Mouse (Mus musculus): ENCODE data around the gene Vmp1. TPM values are rescaled to one million over a fixed set of nuclear protein-coding genes. Genes with fewer than 3 reads are reported as not detected.

Gene Vmp1
- total and polyA plus RNA-seq, 2 experiments from 2014 or later, result 45.3 to 136 TPM

DNA sequence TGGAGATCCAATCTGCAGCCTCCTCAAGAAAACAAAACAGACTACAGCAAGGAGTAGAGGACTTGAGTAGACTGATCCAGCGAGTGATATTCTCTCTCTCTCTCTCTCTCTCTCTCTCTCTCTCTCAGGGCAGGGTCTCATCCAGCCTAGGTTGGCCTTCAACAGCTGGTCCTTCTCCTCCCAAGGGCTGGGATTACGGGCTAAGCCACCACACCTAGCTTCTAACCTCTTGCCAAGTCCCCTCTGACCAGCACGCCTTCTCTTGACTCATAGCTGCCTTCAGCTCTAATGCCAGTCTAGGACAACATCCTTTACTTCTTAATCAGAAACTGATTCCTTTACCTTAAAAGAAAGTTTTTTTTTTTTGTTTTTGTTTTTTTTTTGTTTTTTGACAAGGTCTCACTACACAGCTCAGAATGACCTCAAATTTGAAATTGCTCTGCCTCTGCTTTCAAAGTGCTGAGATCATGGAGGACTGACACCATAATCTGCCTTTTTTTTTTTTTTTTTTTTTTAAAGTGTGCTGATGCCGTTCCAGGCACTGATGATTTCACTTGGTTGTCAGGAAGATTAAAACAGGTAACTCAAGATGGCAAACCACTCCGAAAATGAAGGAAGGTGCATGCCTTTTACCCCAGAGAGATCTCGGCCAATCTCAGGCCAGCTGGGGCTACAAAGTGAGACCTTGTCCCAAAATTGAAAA lies 105.4 kb downstream of the Vmp1 start:
- 0 out of 2 replicates have a peak overlapping the region, but pooled peaks have one; percentile 26 for H3K27ac ChIP-seq (ENCODE audit: low read depth, low read length)
- no peaks in the 10 kb centered on the region for H3K9me3 ChIP-seq (ENCODE audit: low read length)
- no peak overlapping the region for H3K4me3 ChIP-seq (ENCODE audit: low read depth, low read length)
- TF ChIP-seq CTCF (IDR thresholded peaks at IDR 0.05), result no peak
- H3K4me1 ChIP-seq (ENCODE audit: insufficient read depth, low read length), result no peaks in the 10 kb centered on the region
- H3K27me3 ChIP-seq (ENCODE audit: insufficient read depth, low read length), result no peaks in the 10 kb centered on the region
- DNase-seq (ENCODE audit: low spot score) (no peak), ATAC-seq (ENCODE audit: low FRiP score) (no peak)
- no peak overlapping the region for H3K9ac ChIP-seq (replicated peaks; ENCODE audit: low read length, poor library complexity, severe bottlenecking)
- H3K4me2 ChIP-seq (ENCODE audit: low read depth, low read length, poor library complexity, severe bottlenecking), result no peak overlapping the region
- WGBS, result 88% methylated on average over 6 of the region's 6 CpGs
- no peaks in the 10 kb centered on the region for H3K36me3 ChIP-seq (ENCODE audit: insufficient read depth, low read length)

DNA sequence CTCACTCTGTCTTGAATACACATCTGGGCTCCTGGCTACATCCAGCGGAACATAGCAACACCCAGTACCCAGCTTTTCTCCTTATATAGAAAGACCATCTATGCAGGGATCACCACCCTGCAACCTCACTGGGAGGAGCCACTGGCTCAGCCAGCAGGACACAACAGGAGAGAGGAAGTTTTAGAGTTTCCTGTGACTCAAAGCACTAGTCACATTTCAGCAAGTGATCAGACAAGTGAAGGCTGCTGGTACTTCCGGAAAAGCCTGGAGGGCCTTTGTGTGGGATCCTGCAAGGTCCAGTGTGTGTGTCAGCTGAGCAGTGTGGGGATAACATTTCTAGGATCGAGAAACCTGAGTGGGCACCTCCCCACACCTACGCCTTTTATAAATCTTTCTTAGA lies 106.4 kb downstream of the Vmp1 start:
- no peak overlapping the region for H3K27ac ChIP-seq (ENCODE audit: low read depth, low read length)
- WGBS, result 81% methylated on average over 4 of the region's 4 CpGs

DNA sequence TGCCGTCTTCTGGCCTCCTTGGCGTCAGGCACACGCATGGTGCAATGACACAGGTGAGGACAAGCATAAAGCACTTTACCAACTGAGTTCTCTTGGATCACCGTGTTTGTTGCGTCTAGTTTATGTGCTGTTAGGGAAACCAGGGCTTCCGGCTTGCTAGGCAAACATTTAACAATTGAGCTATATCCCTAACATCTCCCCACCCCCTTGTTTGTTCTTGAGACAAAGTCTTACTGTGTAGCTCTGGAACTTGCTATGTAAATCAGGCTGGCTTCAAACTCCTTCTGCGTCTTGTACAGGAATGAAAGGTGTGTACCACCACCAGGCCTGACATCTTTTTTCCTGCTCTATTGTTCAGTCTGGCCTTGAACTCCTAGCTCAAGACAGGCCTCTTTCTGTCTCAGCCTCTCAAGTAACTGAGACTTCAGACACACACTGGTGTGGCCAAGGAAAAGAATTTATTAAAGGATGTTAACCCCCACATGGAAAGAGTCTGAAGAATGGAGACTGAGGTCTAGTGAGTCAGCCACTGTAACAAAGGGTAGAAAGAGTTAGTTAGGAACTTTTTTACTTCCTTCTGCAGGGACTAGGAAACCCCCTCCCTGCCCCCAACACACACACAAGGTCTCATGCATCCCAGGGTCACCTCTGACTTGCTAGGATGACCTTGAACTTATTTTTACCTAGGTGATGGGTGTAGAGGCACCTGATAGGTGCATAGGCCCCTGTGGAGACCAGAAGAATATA lies 107.8 kb downstream of the Vmp1 start:
- WGBS, result 80% methylated on average over 7 of the region's 7 CpGs
- no peaks in the 10 kb centered on the region for H3K36me3 ChIP-seq (ENCODE audit: insufficient read depth, low read length)
- ATAC-seq (ENCODE audit: low FRiP score), result no peak
- no peaks in the 10 kb centered on the region for H3K9me3 ChIP-seq (ENCODE audit: low read length)
- H3K4me1 ChIP-seq (ENCODE audit: insufficient read depth, low read length), result no peaks in the 10 kb centered on the region
- H3K9ac ChIP-seq (replicated peaks; ENCODE audit: low read length, poor library complexity, severe bottlenecking), result no peak overlapping the region
- H3K27ac ChIP-seq (ENCODE audit: low read depth, low read length), result no peak overlapping the region
- no peak overlapping the region for H3K4me3 ChIP-seq (ENCODE audit: low read depth, low read length)
- DNase-seq (ENCODE audit: low spot score), result no peak
- TF ChIP-seq CTCF (IDR thresholded peaks at IDR 0.05), result no peak
- no peaks in the 10 kb centered on the region for H3K27me3 ChIP-seq (ENCODE audit: insufficient read depth, low read length)
- no peak overlapping the region for H3K4me2 ChIP-seq (ENCODE audit: low read depth, low read length, poor library complexity, severe bottlenecking)

More for the DNA sequence above, 106.4 kb downstream of the Vmp1 start:
- H3K4me3 ChIP-seq (ENCODE audit: low read depth, low read length), result no peak overlapping the region
- H3K9ac ChIP-seq (replicated peaks; ENCODE audit: low read length, poor library complexity, severe bottlenecking), result no peak overlapping the region
- H3K4me2 ChIP-seq (ENCODE audit: low read depth, low read length, poor library complexity, severe bottlenecking), result no peak overlapping the region
- no peak for ATAC-seq (ENCODE audit: low FRiP score)
- no peak for DNase-seq (ENCODE audit: low spot score)
- H3K4me1 ChIP-seq (ENCODE audit: insufficient read depth, low read length), result no peaks in the 10 kb centered on the region
- no peak for TF ChIP-seq CTCF (IDR thresholded peaks at IDR 0.05)
- H3K36me3 ChIP-seq (ENCODE audit: insufficient read depth, low read length), result no peaks in the 10 kb centered on the region
- H3K27me3 ChIP-seq (ENCODE audit: insufficient read depth, low read length), result no peaks in the 10 kb centered on the region
- H3K9me3 ChIP-seq (ENCODE audit: low read length), result no peaks in the 10 kb centered on the region

DNA sequence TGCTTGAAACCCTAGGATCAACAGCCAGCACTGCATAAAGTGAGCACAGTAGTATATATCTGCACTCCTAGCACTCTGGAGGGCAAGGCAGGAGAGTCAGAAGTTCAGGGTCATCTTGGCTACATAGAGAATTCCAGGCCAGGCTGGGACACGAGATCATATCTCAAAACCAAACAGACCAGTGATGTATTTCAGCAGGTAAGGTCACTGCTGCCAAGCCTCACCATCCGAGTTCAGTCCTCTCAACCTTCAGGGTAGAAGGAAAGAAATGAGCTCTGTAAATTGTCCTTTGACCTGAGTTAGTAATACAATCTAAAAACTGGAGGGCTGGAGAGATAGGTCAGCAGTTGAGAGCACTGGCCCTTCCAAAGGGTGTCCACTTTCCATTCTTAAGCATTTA lies 109.2 kb downstream of the Vmp1 start:
- WGBS, result 74% methylated on average over 2 of the region's 2 CpGs
- no peak overlapping the region for H3K27ac ChIP-seq (ENCODE audit: low read depth, low read length)
- no peaks in the 10 kb centered on the region for H3K36me3 ChIP-seq (ENCODE audit: insufficient read depth, low read length)
- no peaks in the 10 kb centered on the region for H3K27me3 ChIP-seq (ENCODE audit: insufficient read depth, low read length)
- no peak for TF ChIP-seq CTCF (IDR thresholded peaks at IDR 0.05)
- no peak overlapping the region for H3K4me3 ChIP-seq (ENCODE audit: low read depth, low read length)
- no peak for DNase-seq (ENCODE audit: low spot score)
- no peak overlapping the region for H3K9ac ChIP-seq (replicated peaks; ENCODE audit: low read length, poor library complexity, severe bottlenecking)
- H3K4me1 ChIP-seq (ENCODE audit: insufficient read depth, low read length), result no peaks in the 10 kb centered on the region
- no peaks in the 10 kb centered on the region for H3K9me3 ChIP-seq (ENCODE audit: low read length)
- ATAC-seq (ENCODE audit: low FRiP score), result no peak
- H3K4me2 ChIP-seq (ENCODE audit: low read depth, low read length, poor library complexity, severe bottlenecking), result no peak overlapping the region

DNA sequence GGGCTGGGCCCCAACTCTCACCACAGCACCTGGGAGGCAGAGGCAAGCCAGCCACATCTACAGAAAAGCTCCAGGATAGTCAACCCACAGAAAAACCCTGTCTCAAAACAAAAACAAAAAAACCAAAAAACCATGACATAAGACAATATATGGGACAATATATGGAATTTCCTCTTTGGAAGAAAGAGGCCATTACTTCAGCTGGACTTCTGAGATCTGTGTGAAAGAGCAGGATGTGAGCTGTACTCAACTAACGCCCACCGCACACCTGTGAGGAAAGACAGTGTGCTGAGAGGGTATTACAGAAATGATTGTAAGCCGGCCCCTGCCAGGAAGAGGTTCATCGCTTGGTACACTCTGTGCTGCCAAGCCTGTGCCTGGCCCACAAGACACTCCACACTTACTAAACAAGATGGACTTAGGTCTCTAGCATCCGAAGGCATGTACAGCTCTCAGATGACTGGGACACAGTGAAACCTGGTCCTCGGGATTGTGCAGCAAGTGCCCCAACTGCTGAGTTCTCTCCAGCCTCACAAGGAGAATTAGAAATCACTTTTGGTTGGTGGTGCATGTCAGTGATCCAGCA lies 109.9 kb downstream of the Vmp1 start:
- no peaks in the 10 kb centered on the region for H3K4me1 ChIP-seq (ENCODE audit: insufficient read depth, low read length)
- ATAC-seq (ENCODE audit: low FRiP score), result no peak
- 87% methylated on average over 6 of the region's 6 CpGs for WGBS

DNA sequence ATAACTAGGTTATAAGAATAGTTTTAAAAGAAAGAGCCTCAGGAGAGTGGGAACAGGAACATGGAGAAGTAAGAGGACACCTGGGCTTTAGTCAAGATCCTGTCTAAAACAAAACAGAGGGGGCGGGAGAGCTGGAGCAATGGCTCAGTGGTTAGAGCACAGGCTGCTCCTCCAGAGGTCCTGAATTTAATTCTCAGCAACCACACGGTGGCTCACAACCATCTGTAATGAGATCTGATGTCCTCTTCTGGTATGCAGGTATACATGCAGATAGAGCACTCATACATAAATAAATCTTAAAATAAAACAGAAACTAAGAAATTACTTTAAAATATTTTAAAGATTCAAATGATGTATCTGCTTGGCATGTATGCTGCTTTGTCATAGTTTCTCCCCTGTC lies 111.0 kb downstream of the Vmp1 start:
- ATAC-seq (ENCODE audit: low FRiP score) (no peak), DNase-seq (ENCODE audit: low spot score) (no peak)
- Histone ChIP-seq H3K4me1 (ENCODE audit: insufficient read depth, low read length) (no peaks in the 10 kb centered on the region), H3K4me3 (ENCODE audit: low read depth, low read length) (no peak overlapping the region), H3K9me3 (ENCODE audit: low read length) (no peaks in the 10 kb centered on the region), H3K27me3 (ENCODE audit: insufficient read depth, low read length) (no peaks in the 10 kb centered on the region), H3K4me2 (ENCODE audit: low read depth, low read length, poor library complexity, severe bottlenecking) (no peak overlapping the region), H3K36me3 (ENCODE audit: insufficient read depth, low read length) (no peaks in the 10 kb centered on the region), H3K27ac (ENCODE audit: low read depth, low read length) (no peak overlapping the region), H3K9ac (replicated peaks; ENCODE audit: low read length, poor library complexity, severe bottlenecking) (no peak overlapping the region)
- 82% methylated on average over 2 of the region's 2 CpGs for WGBS
- peak; percentile 10; the same call in 1 of the 2 replicates for TF ChIP-seq CTCF (IDR thresholded peaks at IDR 0.05)

More for the DNA sequence above, 109.9 kb downstream of the Vmp1 start:
- Histone ChIP-seq H3K27ac (ENCODE audit: low read depth, low read length) (no peak overlapping the region), H3K36me3 (ENCODE audit: insufficient read depth, low read length) (no peaks in the 10 kb centered on the region), H3K4me3 (ENCODE audit: low read depth, low read length) (no peak overlapping the region), H3K9ac (replicated peaks; ENCODE audit: low read length, poor library complexity, severe bottlenecking) (no peak overlapping the region), H3K4me2 (ENCODE audit: low read depth, low read length, poor library complexity, severe bottlenecking) (no peak overlapping the region), H3K27me3 (ENCODE audit: insufficient read depth, low read length) (no peaks in the 10 kb centered on the region), H3K9me3 (ENCODE audit: low read length) (no peaks in the 10 kb centered on the region)
- no peak for DNase-seq (ENCODE audit: low spot score)
- no peak for TF ChIP-seq CTCF (IDR thresholded peaks at IDR 0.05)

Data from midbrain, postnatal 0 days (tissue).